Mouse (Mus musculus) bone marrow macrophage, adult 2 months (primary cell): ENCODE results near the gene Adamts4. TPM values are rescaled to one million over a fixed set of nuclear protein-coding genes. Genes with fewer than 3 reads are reported as not detected.

Source experiments
- H3K27ac ChIP-seq: 2 replicates; pipeline ENCODE4 v1.5.1; 2012; ENCODE audit warnings: low read depth, low read length; ENCODE audit not compliant: insufficient read depth
- H3K4me1 ChIP-seq: 2 replicates; pipeline ENCODE4 v1.6.1; 2012; ENCODE audit warnings: low read length; ENCODE audit not compliant: control insufficient read depth, insufficient read depth
- H3K4me3 ChIP-seq: 2 replicates; pipeline ENCODE4 v1.5.1; 2012; ENCODE audit warnings: mild to moderate bottlenecking, low read length, moderate library complexity; ENCODE audit not compliant: insufficient read depth
- CTCF ChIP-seq: IDR thresholded peaks from 2 replicates; pipeline ENCODE4 v1.5.1; 2012; ENCODE audit warnings: low read depth, mild to moderate bottlenecking, low read length, moderate library complexity
- POLR2A ChIP-seq: IDR thresholded peaks from 2 replicates; pipeline ENCODE4 v1.6.1; 2012; ENCODE audit warnings: mild to moderate bottlenecking, low read depth, low read length, borderline replicate concordance
- polyA plus RNA-seq: library from polyadenylated mRNA; stranded (reverse); fragments of >200 nt; gene quantifications from 2 replicates; pipeline ENCODE4 v1.2.4, GENCODE M21; 2012; ENCODE audit not compliant: missing spikeins, insufficient read depth, insufficient read length

Adamts4 gene
- 0.21 TPM in 1 of 2 replicates, not detected in the other for polyA plus RNA-seq

GRCm38 (mm10) chr1:171249913-171250600, at the start of gene Adamts4:
Gene Adamts4, plus strand, starts transcription at chr1:171250421.
- no peak within 1 kb of the TSS for H3K4me3 ChIP-seq

GRCm38 (mm10) chr1:171200769-171201168, 49.5 kb upstream of the Adamts4 start:
- H3K4me1 ChIP-seq, result peaks cover 2% of the 10 kb centered on the region; the same call in 1 of the 2 replicates

More at GRCm38 (mm10) chr1:171249913-171250600, at the start of gene Adamts4:
- Histone ChIP-seq H3K4me1 (peaks cover 34% of the 10 kb centered on the region), H3K27ac (no peak within 1 kb of the TSS)
- TF ChIP-seq POLR2A (no peak), CTCF (no peak)

GRCm38 (mm10) chr1:171203471-171204248, 46.6 kb upstream of the Adamts4 start:
- no peaks in the 10 kb centered on the region for H3K4me1 ChIP-seq
- no peak overlapping the region for H3K4me3 ChIP-seq
- H3K27ac ChIP-seq, result no peak overlapping the region
- no peak for TF ChIP-seq POLR2A
- no peak for TF ChIP-seq CTCF

More at GRCm38 (mm10) chr1:171200769-171201168, 49.5 kb upstream of the Adamts4 start:
- no peak overlapping the region for H3K27ac ChIP-seq
- TF ChIP-seq POLR2A (no peak), CTCF (no peak)
- H3K4me3 ChIP-seq, result no peak overlapping the region

- Histone ChIP-seq H3K4me3 (no peak overlapping the region), H3K4me1 (peaks cover 1% of the 10 kb centered on the region), H3K27ac (no peak overlapping the region)
- TF ChIP-seq CTCF, result no peak
- no peak for TF ChIP-seq POLR2A
Measured at GRCm38 (mm10) chr1:171204249-171204644, 46.0 kb upstream of the Adamts4 start.

- H3K4me3 ChIP-seq, result no peak overlapping the region
Measured at GRCm38 (mm10) chr1:171205704-171206493, 44.3 kb upstream of the Adamts4 start.

GRCm38 (mm10) chr1:171209409-171209808, 40.8 kb upstream of the Adamts4 start:
- TF ChIP-seq POLR2A (no peak), CTCF (no peak)
- Histone ChIP-seq H3K4me1 (peaks cover 28% of the 10 kb centered on the region), H3K27ac (no peak overlapping the region), H3K4me3 (no peak overlapping the region)

More at GRCm38 (mm10) chr1:171205704-171206493, 44.3 kb upstream of the Adamts4 start:
- TF ChIP-seq CTCF, result no peak
- TF ChIP-seq POLR2A, result no peak
- peaks cover 16% of the 10 kb centered on the region for H3K4me1 ChIP-seq
- no peak overlapping the region for H3K27ac ChIP-seq

GRCm38 (mm10) chr1:171212854-171213253, 37.4 kb upstream of the Adamts4 start:
- Histone ChIP-seq H3K27ac (no peak overlapping the region), H3K4me1 (peaks cover 31% of the 10 kb centered on the region), H3K4me3 (no peak overlapping the region)
- TF ChIP-seq CTCF (no peak), POLR2A (no peak)

DNA sequence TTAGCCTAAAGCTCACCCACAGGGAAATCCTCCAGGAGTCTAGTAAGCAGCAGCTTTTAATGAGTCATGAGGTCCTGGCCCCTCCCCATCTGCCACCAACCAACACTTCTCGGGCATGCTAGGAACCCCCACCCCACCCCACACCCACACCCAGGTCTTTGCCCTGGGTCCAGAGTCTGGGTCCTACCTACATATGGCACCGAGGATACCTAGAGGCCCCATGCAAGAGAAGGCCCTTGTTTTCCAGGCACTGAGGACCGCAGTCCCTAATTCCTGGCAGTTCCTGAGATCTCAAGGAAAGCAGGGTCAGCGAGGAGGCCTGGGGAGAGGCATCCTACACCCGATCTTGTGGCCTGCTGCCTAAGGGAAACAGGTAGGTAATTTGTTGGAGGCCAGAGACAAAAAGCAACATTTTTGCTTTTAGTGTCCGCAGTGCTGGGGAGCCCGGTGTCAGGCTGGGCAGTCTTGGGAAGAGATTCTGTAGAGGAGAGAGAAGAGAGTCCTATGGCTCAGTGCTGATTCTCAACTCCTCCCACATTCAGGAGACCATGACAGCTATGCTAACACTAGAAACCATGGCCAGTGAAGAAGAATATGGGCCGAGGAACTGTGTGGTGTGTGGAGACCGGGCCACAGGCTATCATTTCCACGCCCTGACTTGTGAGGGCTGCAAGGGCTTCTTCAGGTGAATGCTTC, 36.3 kb upstream of the Adamts4 start, which contains the start of gene Nr1i3:
Gene Nr1i3 (plus strand): TSS at position 170 of the 696 bp plus-strand sequence.
- no peak for TF ChIP-seq POLR2A
- no peak for TF ChIP-seq CTCF
- no peak within 1 kb of the TSS for H3K4me3 ChIP-seq
- no peak within 1 kb of the TSS for H3K27ac ChIP-seq
- peaks cover 31% of the 10 kb centered on the region for H3K4me1 ChIP-seq

DNA sequence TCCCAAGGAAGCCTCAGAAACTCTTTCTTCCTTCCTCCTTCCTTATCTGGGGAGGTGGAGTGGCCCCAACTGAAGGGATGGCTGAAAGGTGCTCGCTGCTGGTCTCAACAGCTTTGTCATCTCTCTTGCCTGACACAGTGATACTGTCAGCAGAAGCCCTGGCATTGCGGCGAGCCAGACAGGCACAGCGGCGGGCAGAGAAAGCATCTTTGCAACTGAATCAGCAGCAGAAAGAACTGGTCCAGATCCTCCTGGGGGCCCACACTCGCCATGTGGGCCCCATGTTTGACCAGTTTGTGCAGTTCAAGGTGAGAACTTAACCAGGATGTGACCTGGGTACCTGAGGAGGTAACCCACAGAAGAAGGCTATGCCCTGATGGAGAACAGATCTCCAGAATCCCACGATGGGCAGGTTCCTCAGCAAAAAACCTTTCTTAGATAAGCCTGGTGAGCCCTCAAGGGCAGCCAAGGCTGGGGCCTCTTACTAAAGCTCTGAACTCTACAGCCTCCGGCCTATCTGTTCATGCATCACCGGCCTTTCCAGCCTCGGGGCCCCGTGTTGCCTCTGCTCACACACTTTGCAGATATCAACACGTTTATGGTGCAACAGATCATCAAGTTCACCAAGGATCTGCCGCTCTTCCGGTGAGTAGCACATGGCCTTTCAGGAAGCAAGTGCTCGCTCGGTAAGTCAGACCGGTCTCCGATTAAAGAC, 33.8 kb upstream of the Adamts4 start:
- peaks cover 18% of the 10 kb centered on the region for H3K4me1 ChIP-seq
- H3K27ac ChIP-seq, result no peak overlapping the region
- no peak overlapping the region for H3K4me3 ChIP-seq
- no peak for TF ChIP-seq POLR2A
- TF ChIP-seq CTCF, result no peak
